In the genomic region with DNA sequence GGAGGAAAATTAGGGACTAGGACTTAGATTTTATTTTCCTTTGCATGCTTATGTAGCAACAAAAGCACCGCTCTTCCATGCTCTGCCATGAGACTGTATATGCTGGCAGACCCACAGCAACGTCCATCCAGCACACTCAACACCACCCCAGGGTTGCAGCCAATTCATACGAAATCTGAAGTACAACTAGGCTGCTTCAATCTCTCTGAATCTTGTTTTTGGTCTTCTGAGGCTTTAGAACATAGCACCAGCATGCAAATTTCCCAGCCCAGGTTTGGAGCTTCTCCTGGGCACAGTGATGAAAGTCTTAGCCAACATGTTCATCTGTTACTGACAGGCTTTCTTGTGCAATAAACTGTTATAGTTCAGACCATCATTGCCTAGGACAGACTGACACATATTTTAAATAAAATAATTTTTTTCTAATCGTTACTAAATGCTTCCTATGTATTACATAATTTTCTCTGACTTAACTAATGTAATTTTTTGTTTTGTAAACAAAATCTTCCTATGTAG, we compare ENCODE assay signal across 10 mouse cellular contexts. TPM values are rescaled to one million over a fixed set of nuclear protein-coding genes. Genes with fewer than 3 reads are reported as not detected.
DNase-seq lines count a peak whose midpoint lies in the region; ATAC-seq lines count a peak whose summit lies in the region.
"Had no signal": no experiment of that assay in that cellular context is flagged by ENCODE, and none has a peak within 500 bp of the region (broad histone marks: within the 10 kb centered on the region; RNA-seq: fewer than 3 reads in every experiment).

No protein-coding gene starts in this region.

- H3K4me3 ChIP-seq in limb, embryonic 15.5 days = no peak overlapping the region
- no peak overlapping the region for H3K4me3 ChIP-seq in limb, embryonic 10.5 days
- H3K4me3 ChIP-seq in intestine, embryonic 15.5 days (replicated peaks) = no peak overlapping the region
- no peak overlapping the region for H3K4me3 ChIP-seq in neural tube, embryonic 13.5 days

- no peaks in the 10 kb centered on the region for H3K9me3 ChIP-seq in limb, embryonic 15.5 days
- no peaks in the 10 kb centered on the region for H3K9me3 ChIP-seq in limb, embryonic 10.5 days (replicated peaks)
- H3K9me3 ChIP-seq in intestine, embryonic 15.5 days = no peaks in the 10 kb centered on the region
- no peaks in the 10 kb centered on the region for H3K9me3 ChIP-seq in neural tube, embryonic 13.5 days

- peak overlapping the region; percentile 57 for H3K27ac ChIP-seq in limb, embryonic 15.5 days
- no peak overlapping the region for H3K27ac ChIP-seq in limb, embryonic 10.5 days
- 0 out of 2 replicates have a peak overlapping the region, but pooled peaks have one; percentile 19 for H3K27ac ChIP-seq in intestine, embryonic 15.5 days
- H3K27ac ChIP-seq in neural tube, embryonic 13.5 days (replicated peaks) = peak overlapping the region; percentile 82
- H3K27ac ChIP-seq: macrophage had no signal

- no peaks in the 10 kb centered on the region for H3K36me3 ChIP-seq in limb, embryonic 15.5 days
- peaks cover 11% of the 10 kb centered on the region for H3K36me3 ChIP-seq in limb, embryonic 10.5 days
- H3K36me3 ChIP-seq in intestine, embryonic 15.5 days = no peaks in the 10 kb centered on the region
- H3K36me3 ChIP-seq in neural tube, embryonic 13.5 days = no peaks in the 10 kb centered on the region

- no peak overlapping the region for H3K9ac ChIP-seq in limb, embryonic 15.5 days
- H3K9ac ChIP-seq in intestine, embryonic 15.5 days = no peak overlapping the region
- H3K9ac ChIP-seq in neural tube, embryonic 13.5 days = peak overlapping the region; percentile 47

- peaks cover 26% of the 10 kb centered on the region for H3K4me1 ChIP-seq in limb, embryonic 15.5 days
- peaks cover 32% of the 10 kb centered on the region for H3K4me1 ChIP-seq in limb, embryonic 10.5 days
- 0 out of 2 replicates have a peak, but pooled peaks cover 17% of the 10 kb centered on the region for H3K4me1 ChIP-seq in intestine, embryonic 15.5 days (replicated peaks)
- H3K4me1 ChIP-seq in neural tube, embryonic 13.5 days (replicated peaks) = peaks cover 82% of the 10 kb centered on the region

- no peak for ATAC-seq in limb, embryonic 15.5 days (ENCODE audit: insufficient number of reproducible peaks, low FRiP score, low TSS enrichment, low read depth)
- ATAC-seq in intestine, embryonic 15.5 days = no peak
- ATAC-seq in neural tube, embryonic 13.5 days (ENCODE audit: low read depth) = no peak

- WGBS in limb, embryonic 15.5 days = 73% methylated on average over 4 of the region's 4 CpGs
- 80% methylated on average over 4 of the region's 4 CpGs for WGBS in limb, embryonic 10.5 days
- 70% methylated on average over 4 of the region's 4 CpGs for whole genome bisulfite sequencing in intestine, embryonic 15.5 days
- 69% methylated on average over 4 of the region's 4 CpGs for WGBS in neural tube, embryonic 13.5 days

- H3K4me2 ChIP-seq in limb, embryonic 15.5 days = no peak overlapping the region
- no peak overlapping the region for H3K4me2 ChIP-seq in intestine, embryonic 15.5 days (replicated peaks)
- peak overlapping the region; percentile 27 for H3K4me2 ChIP-seq in neural tube, embryonic 13.5 days

- H3K27me3 ChIP-seq in limb, embryonic 15.5 days = no peaks in the 10 kb centered on the region
- no peaks in the 10 kb centered on the region for H3K27me3 ChIP-seq in limb, embryonic 10.5 days (ENCODE audit: low read depth, poor library complexity, severe bottlenecking)
- H3K27me3 ChIP-seq in intestine, embryonic 15.5 days (replicated peaks) = no peaks in the 10 kb centered on the region
- no peaks in the 10 kb centered on the region for H3K27me3 ChIP-seq in neural tube, embryonic 13.5 days

- DNase-seq in heart, adult 11 months = peak; percentile 64
- DNase-seq in heart, postnatal 4 days = no peak
- DNase-seq in limb, embryonic 10.5 days (ENCODE audit: low spot score) = no peak
- no peak for DNase-seq in spleen, postnatal 10 days (ENCODE audit: low spot score in 2 of 2)
- no peak for DNase-seq in right cerebral cortex, postnatal 25 days
- DNase-seq: thymus, adult 18-20 months had no signal

RNA-seq across cellular contexts. Expression of gene Zfp609, which starts 39.5 kb away (rescaled TPM):
- 10 to 100 TPM; 45.1 to 46.2 TPM for total RNA-seq in heart, postnatal 4 days (2021)
- 5.7 and 6.9 TPM in 2 replicates for polyA plus RNA-seq in limb, embryonic 15.5 days (2015; fragmentation: Nextera tagmentation; extraction: Ambion mirVana)
- polyA plus RNA-seq in limb, embryonic 10.5 days (2016; fragmentation: Nextera tagmentation; extraction: Ambion mirVana) = 7.5 and 7.6 TPM in 2 replicates
- polyA plus RNA-seq in intestine, embryonic 15.5 days (2015; fragmentation: Nextera tagmentation; extraction: Ambion mirVana) = 5.6 TPM in 2 replicates
- polyA plus RNA-seq in neural tube, embryonic 13.5 days (2015; fragmentation: Nextera tagmentation; extraction: Ambion mirVana) = 8.6 and 10.0 TPM in 2 replicates
